17 mouse cellular contexts compared by ENCODE assay signal in the genomic region with DNA sequence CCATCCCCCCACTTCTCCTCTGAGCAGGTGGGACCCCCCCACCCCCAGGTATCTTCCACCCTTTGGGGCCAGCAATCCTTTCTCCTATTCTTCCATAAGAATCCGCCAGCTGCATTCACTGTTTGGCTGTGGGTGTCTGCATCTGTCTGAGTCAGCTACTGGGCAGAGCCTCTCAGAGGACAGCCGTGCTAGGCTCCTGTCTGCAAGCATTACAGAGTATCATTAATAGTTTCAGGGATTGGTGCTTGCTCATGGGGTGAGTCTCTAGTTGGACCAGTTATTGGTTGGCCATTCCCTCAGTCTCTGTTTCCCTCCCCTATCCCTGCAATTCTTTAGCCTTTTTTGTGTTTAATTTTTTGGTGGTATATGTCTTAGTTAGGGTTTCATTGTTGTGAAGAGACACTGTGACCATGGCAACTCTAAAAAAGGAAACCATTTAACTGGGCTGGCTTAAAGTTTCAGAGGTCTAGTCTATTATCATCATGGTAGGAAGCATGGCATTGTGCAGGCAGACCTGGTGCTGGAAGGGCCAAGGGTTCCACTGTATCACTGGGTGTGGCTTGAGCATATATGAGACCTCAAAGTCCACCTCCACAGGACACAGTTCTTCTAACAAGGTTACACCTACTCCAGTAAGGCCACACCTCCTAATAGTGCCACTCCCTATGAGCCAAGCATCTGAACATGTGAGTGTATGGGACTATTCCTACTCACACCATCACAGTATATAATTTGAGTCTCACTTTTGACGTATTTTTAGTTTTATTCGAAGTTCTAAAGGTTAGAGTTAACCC. TPM values are rescaled to one million over a fixed set of nuclear protein-coding genes. Genes with fewer than 3 reads are reported as not detected.
DNase-seq lines count a peak whose midpoint lies in the region; ATAC-seq and TF ChIP-seq lines count a peak whose summit lies in the region.
"Had no signal": no experiment of that assay in that cellular context is flagged by ENCODE, and none has a peak within 500 bp of the region (broad histone marks: within the 10 kb centered on the region; RNA-seq: fewer than 3 reads in every experiment).

No protein-coding gene starts in this region.

- H3K4me3 ChIP-seq in MEL (ENCODE audit: control insufficient read depth in 1 of 2, insufficient read depth in 1 of 2, low read depth in 2 of 2, low read length in 2 of 2): no peak overlapping the region
- H3K4me3 ChIP-seq in brown adipose tissue, adult 24 weeks (ENCODE audit: insufficient read depth, low read depth, low read length): no peak overlapping the region
- H3K4me3 ChIP-seq in liver, embryonic 11.5 days (ENCODE audit: low read depth, low read length): no peak overlapping the region
- H3K4me3 ChIP-seq in small intestine, adult 2 months (ENCODE audit: low read depth, low read length): no peak overlapping the region
- no peak overlapping the region for H3K4me3 ChIP-seq in hindbrain, embryonic 13.5 days
- H3K4me3 ChIP-seq: embryonic facial prominence, embryonic 10.5 days; heart, embryonic 13.5 days; lung, embryonic 15.5 days had no signal

- peaks cover 15 to 36% of the 10 kb centered on the region in 2 experiments for H3K36me3 ChIP-seq in MEL (ENCODE audit: control insufficient read depth in 1 of 2, insufficient read depth in 2 of 2, low read length in 2 of 2)
- H3K36me3 ChIP-seq in liver, embryonic 11.5 days (ENCODE audit: control insufficient read depth, insufficient read depth, low read length): peaks cover 4% of the 10 kb centered on the region; the same call in 1 of the 2 replicates
- peaks cover 12% of the 10 kb centered on the region for H3K36me3 ChIP-seq in small intestine, adult 2 months (ENCODE audit: control insufficient read depth, insufficient read depth, low read length)
- peaks cover 5% of the 10 kb centered on the region for H3K36me3 ChIP-seq in hindbrain, embryonic 13.5 days
- H3K36me3 ChIP-seq: lung, embryonic 15.5 days had no signal

- H3K9ac ChIP-seq in MEL (ENCODE audit: control insufficient read depth, low read depth, low read length, poor library complexity, severe bottlenecking): no peak overlapping the region
- H3K9ac ChIP-seq in liver, embryonic 11.5 days (ENCODE audit: low read depth, low read length): no peak overlapping the region
- H3K9ac ChIP-seq in hindbrain, embryonic 13.5 days: no peak overlapping the region
- H3K9ac ChIP-seq: heart, embryonic 13.5 days; lung, embryonic 15.5 days had no signal

- H3K9me3 ChIP-seq in MEL (replicated peaks; ENCODE audit: insufficient read depth, low read length): no peaks in the 10 kb centered on the region
- no peaks in the 10 kb centered on the region for H3K9me3 ChIP-seq in liver, embryonic 11.5 days (ENCODE audit: control insufficient read depth, low read length)
- H3K9me3 ChIP-seq in hindbrain, embryonic 13.5 days: no peaks in the 10 kb centered on the region
- H3K9me3 ChIP-seq: embryonic facial prominence, embryonic 10.5 days; heart, embryonic 13.5 days; lung, embryonic 15.5 days had no signal

- TF ChIP-seq POLR2A in MEL (IDR thresholded peaks at IDR 0.05; ENCODE audit: control insufficient read depth in 1 of 2, insufficient read depth in 1 of 2, low read depth in 1 of 2, low read length in 2 of 2, poor library complexity in 1 of 2): 0 out of 4 replicates have a peak, but pooled peaks of 1 of the 2 experiments have one; percentile 21
- TF ChIP-seq POLR2A in small intestine, adult 2 months (IDR thresholded peaks at IDR 0.05; ENCODE audit: low read depth, low read length): no peak

- DNase-seq in MEL (ENCODE audit: low read depth, low spot score): no peak
- no peak for DNase-seq in liver, embryonic 11.5 days (ENCODE audit: low spot score)
- no peak for DNase-seq in kidney, adult 11 months
- no peak for DNase-seq in MN1 (ENCODE audit: low spot score)
- DNase-seq: cerebellum, postnatal 25 days; gastrocnemius, postnatal 36 days; kidney, adult 18-20 months; kidney, postnatal 36 days; left cerebral cortex, postnatal 4 days; midbrain, embryonic 14.5 days had no signal

- no peak for TF ChIP-seq RAD21 in MEL (IDR thresholded peaks at IDR 0.05; ENCODE audit: low read depth, low read length)

- no peaks in the 10 kb centered on the region for H3K79me2 ChIP-seq in MEL (ENCODE audit: control insufficient read depth, insufficient read depth, low read length, poor library complexity)

- TF ChIP-seq EP300 in MEL (IDR thresholded peaks at IDR 0.05; ENCODE audit: low read depth in 1 of 2, low read length in 2 of 2): no peak

- 88% methylated on average over 4 of the region's 4 CpGs for WGBS in liver, embryonic 11.5 days
- WGBS in small intestine, adult 2 months: 63% methylated on average over 4 of the region's 4 CpGs
- 76% methylated on average over 4 of the region's 4 CpGs for WGBS in hindbrain, embryonic 13.5 days

- no peak for TF ChIP-seq CTCF in MEL (IDR thresholded peaks at IDR 0.05 in 2 of 3, conservative IDR thresholded peaks at IDR 0.05 in 1 of 3; ENCODE audit: control insufficient read depth in 1 of 3, insufficient read depth in 1 of 3, low read depth in 2 of 3, low read length in 3 of 3, poor library complexity in 1 of 3, severe bottlenecking in 1 of 3)
- TF ChIP-seq CTCF in small intestine, adult 2 months (IDR thresholded peaks at IDR 0.05; ENCODE audit: extremely low read depth, insufficient read length, insufficient replicate concordance, low read depth, low read length): no peak

- peak; percentile 54 for ATAC-seq in liver, embryonic 11.5 days (replicated peaks; ENCODE audit: low FRiP score)
- ATAC-seq in hindbrain, embryonic 13.5 days (ENCODE audit: low FRiP score): no peak; the same call in 1 of the 2 replicates
- ATAC-seq: CD4-positive, CD25-positive, alpha-beta regulatory T cell, adult 4 months had no signal

- H3K4me2 ChIP-seq in liver, embryonic 11.5 days: no peak overlapping the region
- H3K4me2 ChIP-seq in hindbrain, embryonic 13.5 days: no peak overlapping the region
- H3K4me2 ChIP-seq: heart, embryonic 13.5 days; lung, embryonic 15.5 days had no signal

- H3K4me1 ChIP-seq in MEL (ENCODE audit: control insufficient read depth in 1 of 2, insufficient read depth in 2 of 2, low read length in 2 of 2): peaks cover 14 to 30% of the 10 kb centered on the region in 2 experiments
- peaks cover 18% of the 10 kb centered on the region for H3K4me1 ChIP-seq in brown adipose tissue, adult 24 weeks (ENCODE audit: control insufficient read depth, insufficient read depth, insufficient read length, low read length)
- H3K4me1 ChIP-seq in liver, embryonic 11.5 days (replicated peaks; ENCODE audit: control insufficient read depth, insufficient read depth, low read length): peaks cover 12% of the 10 kb centered on the region
- H3K4me1 ChIP-seq in small intestine, adult 2 months (ENCODE audit: control insufficient read depth, insufficient read depth, insufficient read length, low read length): peaks cover 18% of the 10 kb centered on the region; the same call in 1 of the 2 replicates
- peaks cover 15% of the 10 kb centered on the region for H3K4me1 ChIP-seq in hindbrain, embryonic 13.5 days (replicated peaks)

- no peaks in the 10 kb centered on the region for H3K27me3 ChIP-seq in MEL (ENCODE audit: control insufficient read depth in 1 of 2, insufficient read depth in 2 of 2, low read length in 2 of 2)
- H3K27me3 ChIP-seq in liver, embryonic 11.5 days (replicated peaks; ENCODE audit: control insufficient read depth, insufficient read depth, low read length): no peaks in the 10 kb centered on the region
- no peaks in the 10 kb centered on the region for H3K27me3 ChIP-seq in small intestine, adult 2 months (ENCODE audit: control insufficient read depth, insufficient read depth, low read length)
- no peaks in the 10 kb centered on the region for H3K27me3 ChIP-seq in hindbrain, embryonic 13.5 days
- H3K27me3 ChIP-seq: heart, embryonic 13.5 days; lung, embryonic 15.5 days had no signal

- H3K27ac ChIP-seq in MEL (ENCODE audit: control insufficient read depth, low read depth, low read length): no peak overlapping the region
- H3K27ac ChIP-seq in brown adipose tissue, adult 24 weeks (replicated peaks; ENCODE audit: low read depth, low read length): 0 out of 2 replicates have a peak overlapping the region, but pooled peaks have one; percentile 27
- H3K27ac ChIP-seq in liver, embryonic 11.5 days (ENCODE audit: low read depth, low read length): 0 out of 2 replicates have a peak overlapping the region, but pooled peaks have one; percentile 7
- H3K27ac ChIP-seq in small intestine, adult 2 months (ENCODE audit: insufficient read depth, low read depth, low read length): peak overlapping the region; percentile 87
- no peak overlapping the region for H3K27ac ChIP-seq in hindbrain, embryonic 13.5 days
- H3K27ac ChIP-seq: embryonic facial prominence, embryonic 10.5 days; heart, embryonic 13.5 days; lung, embryonic 15.5 days had no signal

TF ChIP-seq in MEL, 35 proteins besides CTCF, POLR2A, EP300 and RAD21:
- TF ChIP-seq ELF1 (IDR thresholded peaks at IDR 0.05; ENCODE audit: low read depth, low read length) (no peak), TBP (IDR thresholded peaks at IDR 0.05; ENCODE audit: low read depth, low read length) (0 out of 2 replicates have a peak, but pooled peaks have one; percentile 13), POLR2AphosphoS2 (IDR thresholded peaks at IDR 0.05; ENCODE audit: low read length) (no peak), NELFE (IDR thresholded peaks at IDR 0.05; ENCODE audit: low read depth, low read length) (no peak), USF1 (IDR thresholded peaks at IDR 0.05; ENCODE audit: low read depth, low read length) (no peak)

RNA-seq across cellular contexts. Expression of gene Jak2, which starts 15.6 kb away (rescaled TPM):
- total RNA-seq in MEL (2012; rRNA removed): 26.4 and 32.8 TPM in 2 replicates
- polyA plus RNA-seq in MEL (2012; ENCODE audit: insufficient read depth in 1 of 2, insufficient read length in 2 of 2, low read depth in 1 of 2, low replicate concordance in 2 of 2, missing spikeins in 1 of 2): 10 to 100 TPM; 30.2 to 78.6 TPM
- 9.3 and 11.6 TPM in 2 replicates for polyA plus RNA-seq in brown adipose tissue, adult 24 weeks (2012; ENCODE audit: insufficient read depth, insufficient read length, missing spikeins)
- 18.1 and 20.2 TPM in 2 replicates for polyA plus RNA-seq in liver, embryonic 11.5 days (2014; fragmentation: Nextera tagmentation; extraction: Ambion mirVana)
- polyA plus RNA-seq in small intestine, adult 2 months (2012; rRNA removed): 4.0 and 14.5 TPM in 2 replicates
- 12.1 and 12.3 TPM in 2 replicates for polyA plus RNA-seq in hindbrain, embryonic 13.5 days (2015; fragmentation: Nextera tagmentation; extraction: Ambion mirVana)

RNA-seq across cellular contexts. Expression of gene Insl6, which starts 57.9 kb away (rescaled TPM):
- total RNA-seq in MEL (2012; rRNA removed): 2.2 and 3.1 TPM in 2 replicates
- polyA plus RNA-seq in MEL (2012; ENCODE audit: insufficient read depth in 1 of 2, insufficient read length in 2 of 2, low read depth in 1 of 2, low replicate concordance in 2 of 2, missing spikeins in 1 of 2): 1 to 10 TPM in 1 of 2 experiments, not detected in 1; 9.9 TPM
- polyA plus RNA-seq in brown adipose tissue, adult 24 weeks (2012; ENCODE audit: insufficient read depth, insufficient read length, missing spikeins): 8.0 and 8.2 TPM in 2 replicates
- 3.1 and 3.2 TPM in 2 replicates for polyA plus RNA-seq in liver, embryonic 11.5 days (2014; fragmentation: Nextera tagmentation; extraction: Ambion mirVana)
- 6.8 and 7.1 TPM in 2 replicates for polyA plus RNA-seq in small intestine, adult 2 months (2012; rRNA removed)
- 2.9 and 3.8 TPM in 2 replicates for polyA plus RNA-seq in hindbrain, embryonic 13.5 days (2015; fragmentation: Nextera tagmentation; extraction: Ambion mirVana)
- total RNA-seq: gastrocnemius, postnatal 36 days; left cerebral cortex, postnatal 4 days had no signal

Comparison
In these comparisons a context has a peak if more than half of its experiments do, and no peak if none do; other contexts are left out.
1. H3K27ac ChIP-seq: peak in brown adipose tissue, adult 24 weeks (single experiment), liver, embryonic 11.5 days (single experiment) and small intestine, adult 2 months (single experiment); none in MEL (single experiment) and hindbrain, embryonic 13.5 days (single experiment).